Comparison of ENCODE assay signal across 10 mouse cellular contexts in genomic region chr1:155442521-155443001, GRCm38 (mm10). TPM values are rescaled to one million over a fixed set of nuclear protein-coding genes. Genes with fewer than 3 reads are reported as not detected.
DNase-seq lines count a peak whose midpoint lies in the region; ATAC-seq and TF ChIP-seq lines count a peak whose summit lies in the region.
"Had no signal": no experiment of that assay in that cellular context is flagged by ENCODE, and none has a peak within 500 bp of the region (broad histone marks: within the 10 kb centered on the region; RNA-seq: fewer than 3 reads in every experiment).

No protein-coding gene starts in this region.

- H3K4me1 ChIP-seq in hindbrain, embryonic 10.5 days (replicated peaks), result peaks cover 14% of the 10 kb centered on the region
- H3K4me1 ChIP-seq in olfactory bulb, adult 2 months (ENCODE audit: control insufficient read depth, insufficient read depth, low read length), result peaks cover 6% of the 10 kb centered on the region; the same call in 1 of the 2 replicates
- no peaks in the 10 kb centered on the region for H3K4me1 ChIP-seq in intestine, postnatal 0 days (replicated peaks; ENCODE audit: control insufficient read depth, insufficient read depth, low read length)

- DNase-seq in left cerebral cortex, adult 11 months (ENCODE audit: low spot score), result peak; percentile 32
- DNase-seq in left cerebral cortex, postnatal 4 days, result no peak
- DNase-seq in hindbrain, embryonic 10.5 days (ENCODE audit: low spot score), result no peak
- peak; percentile 23 to 30 for DNase-seq in left cerebral cortex, adult 9 months (ENCODE audit: low spot score in 2 of 2)
- DNase-seq in urinary bladder, adult 2 months (ENCODE audit: low spot score), result no peak
- no peak for DNase-seq in kidney, postnatal 14 days
- DNase-seq: kidney, adult 2 months had no signal

- no peaks in the 10 kb centered on the region for H3K27me3 ChIP-seq in hindbrain, embryonic 10.5 days (ENCODE audit: insufficient read depth, poor library complexity, severe bottlenecking)
- no peaks in the 10 kb centered on the region for H3K27me3 ChIP-seq in intestine, postnatal 0 days (replicated peaks; ENCODE audit: control insufficient read depth, insufficient read depth, low read length)

- TF ChIP-seq POLR2A in olfactory bulb, adult 2 months (IDR thresholded peaks at IDR 0.05; ENCODE audit: insufficient read depth, low read depth, low read length), result no peak

- no peak overlapping the region for H3K4me3 ChIP-seq in hindbrain, embryonic 10.5 days
- no peak overlapping the region for H3K4me3 ChIP-seq in olfactory bulb, adult 2 months (ENCODE audit: insufficient read depth, low read depth, low read length)
- H3K4me3 ChIP-seq in intestine, postnatal 0 days (ENCODE audit: low read depth, low read length), result no peak overlapping the region

- TF ChIP-seq CTCF in olfactory bulb, adult 2 months (IDR thresholded peaks at IDR 0.05; ENCODE audit: insufficient read depth, low read depth, low read length), result no peak
- no peak for TF ChIP-seq CTCF in intestine, postnatal 0 days (IDR thresholded peaks at IDR 0.05; ENCODE audit: low read depth)

- no peaks in the 10 kb centered on the region for H3K36me3 ChIP-seq in hindbrain, embryonic 10.5 days
- no peaks in the 10 kb centered on the region for H3K36me3 ChIP-seq in intestine, postnatal 0 days (ENCODE audit: control insufficient read depth, insufficient read depth)

- no peak overlapping the region for H3K4me2 ChIP-seq in intestine, postnatal 0 days (replicated peaks; ENCODE audit: low read depth)

- WGBS in hindbrain, embryonic 10.5 days, result 69% methylated on average over 13 of the region's 13 CpGs
- 35% methylated on average over 13 of the region's 13 CpGs for WGBS in olfactory bulb, adult 2 months
- WGBS in intestine, postnatal 0 days, result 69% methylated on average over 13 of the region's 13 CpGs

- H3K27ac ChIP-seq in hindbrain, embryonic 10.5 days, result peak overlapping the region; percentile 69
- H3K27ac ChIP-seq in olfactory bulb, adult 2 months (ENCODE audit: insufficient read depth, low read depth, low read length), result peak overlapping the region; percentile 93
- no peak overlapping the region for H3K27ac ChIP-seq in intestine, postnatal 0 days (ENCODE audit: low read depth, low read length)

- H3K9me3 ChIP-seq in hindbrain, embryonic 10.5 days, result no peaks in the 10 kb centered on the region
- no peaks in the 10 kb centered on the region for H3K9me3 ChIP-seq in intestine, postnatal 0 days (ENCODE audit: control insufficient read depth)

- intact Hi-C loops in left cerebral cortex, postnatal 4 days (cut with DNase I), result no loop called here

- no peak overlapping the region for H3K9ac ChIP-seq in intestine, postnatal 0 days (ENCODE audit: low read depth, low read length)

- no peak for ATAC-seq in intestine, postnatal 0 days
- ATAC-seq: CD4-positive, CD25-positive, alpha-beta regulatory T cell, adult 4 months had no signal

RNA-seq across cellular contexts. Expression of gene Xpr1, which starts 25.3 kb away (rescaled TPM):
- total RNA-seq in left cerebral cortex, postnatal 4 days (2021), result 100 to 1,000 TPM; 153 to 167 TPM
- polyA plus RNA-seq in hindbrain, embryonic 10.5 days (2016; fragmentation: Nextera tagmentation; extraction: Ambion mirVana), result 9.5 and 14.1 TPM in 2 replicates
- polyA plus RNA-seq in olfactory bulb, adult 2 months (2012; ENCODE audit: insufficient read depth, insufficient read length, low replicate concordance, missing spikeins), result 107 TPM in 1 of 2 replicates, not detected in the other
- 12.3 and 17.3 TPM in 2 replicates for polyA plus RNA-seq in urinary bladder, adult 2 months (2012; rRNA removed)
- 5.8 and 7.1 TPM in 2 replicates for polyA plus RNA-seq in intestine, postnatal 0 days (2015; fragmentation: Nextera tagmentation; extraction: Ambion mirVana)

Comparison
In these comparisons a context has a peak if more than half of its experiments do, and no peak if none do; other contexts are left out.
1. DNase-seq: peak in left cerebral cortex, adult 11 months (single experiment) and left cerebral cortex, adult 9 months (2 of 2); none in left cerebral cortex, postnatal 4 days (single experiment), hindbrain, embryonic 10.5 days (single experiment), urinary bladder, adult 2 months (single experiment) and kidney, postnatal 14 days (single experiment).